Mouse (Mus musculus) forebrain, embryonic 12.5 days (tissue): Measurements from ENCODE around the gene Triobp. TPM values are rescaled to one million over a fixed set of nuclear protein-coding genes. Genes with fewer than 3 reads are reported as not detected.
A peak's percentile ranks its signal among the peaks of the same experiment; 100 is the strongest.

Source experiments
- ATAC-seq: fragments of 200-750 bp; cut with Nextera tagmentation; 2 replicates; pipeline ENCODE4 v1.8.0; 2017; ENCODE audit warnings: moderate TSS enrichment; ENCODE audit not compliant: low FRiP score
- H3K27ac ChIP-seq: fragments of 300-500 bp; sonication (generic); 2 replicates; pipeline ENCODE4 v1.5.1; 2016; ENCODE audit warnings: mild to moderate bottlenecking
- H3K27me3 ChIP-seq: fragments of 300-500 bp; sonication (generic); 2 replicates; pipeline ENCODE4 v1.6.1; 2016; ENCODE audit warnings: mild to moderate bottlenecking
- H3K36me3 ChIP-seq: fragments of 300-500 bp; sonication (generic); replicated peaks from 2 replicates; pipeline ENCODE4 v1.6.1; 2016; ENCODE audit warnings: mild to moderate bottlenecking
- H3K4me1 ChIP-seq: fragments of 300-500 bp; sonication (generic); 2 replicates; pipeline ENCODE4 v1.6.1; 2016
- H3K4me2 ChIP-seq: fragments of 300-500 bp; sonication (generic); 2 replicates; pipeline ENCODE4 v1.6.1; 2016; ENCODE audit warnings: mild to moderate bottlenecking, moderate library complexity
- H3K4me3 ChIP-seq: fragments of 300-500 bp; sonication (generic); replicated peaks from 2 replicates; pipeline ENCODE4 v1.5.1; 2016; ENCODE audit warnings: mild to moderate bottlenecking
- H3K9ac ChIP-seq: fragments of 300-500 bp; sonication (generic); 2 replicates; pipeline ENCODE4 v1.6.1; 2016; ENCODE audit warnings: mild to moderate bottlenecking
- H3K9me3 ChIP-seq: fragments of 300-500 bp; sonication (generic); 2 replicates; pipeline ENCODE4 v1.6.1; 2016
- WGBS: fragments of 180-500 bp; shearing (Covaris S2); methylation state at CpG from one replicate; pipeline ENCODE4 v1.1.7; 2016; 5-methylcytosine and 5-hydroxymethylcytosine counted together
- polyA plus RNA-seq: library from polyadenylated mRNA; unstranded; fragments of >200 nt; fragmentation: Nextera tagmentation; extraction: Ambion mirVana; gene quantifications from 2 replicates; pipeline ENCODE4 v1.2.1, GENCODE M21; 2016

Gene Triobp
- polyA plus RNA-seq, 1 experiment from 2014 or later: 40.4 TPM

- ATAC-seq: no peak
- Histone ChIP-seq H3K9ac (no peak overlapping the region), H3K4me2 (no peak overlapping the region), H3K27me3 (no peaks in the 10 kb centered on the region), H3K9me3 (no peaks in the 10 kb centered on the region), H3K4me3 (no peak overlapping the region), H3K4me1 (peaks cover 12% of the 10 kb centered on the region), H3K36me3 (no peaks in the 10 kb centered on the region), H3K27ac (no peak overlapping the region)
- WGBS: 74% methylated on average over 7 of the region's 7 CpGs
Observed at GRCm38 (mm10) chr15:79013382-79013781, 65.9 kb downstream of the Triobp start.

- no peak overlapping the region for H3K4me3 ChIP-seq
- H3K4me1 ChIP-seq: peaks cover 13% of the 10 kb centered on the region; the same call in 1 of the 2 replicates
- H3K4me2 ChIP-seq: no peak overlapping the region
- H3K27me3 ChIP-seq: no peaks in the 10 kb centered on the region
- no peak for ATAC-seq
- no peak overlapping the region for H3K9ac ChIP-seq
- 48% methylated on average over 4 of the region's 4 CpGs for WGBS
- no peaks in the 10 kb centered on the region for H3K36me3 ChIP-seq
- H3K27ac ChIP-seq: no peak overlapping the region
- no peaks in the 10 kb centered on the region for H3K9me3 ChIP-seq
Observed at GRCm38 (mm10) chr15:79018191-79018590, 70.7 kb downstream of the Triobp start.

GRCm38 (mm10) chr15:79018886-79019285 is 71.4 kb downstream of the Triobp start:
- Histone ChIP-seq H3K9me3 (no peaks in the 10 kb centered on the region), H3K4me2 (no peak overlapping the region), H3K9ac (no peak overlapping the region), H3K4me1 (peaks cover 9% of the 10 kb centered on the region; the same call in 1 of the 2 replicates), H3K27me3 (peaks cover 2% of the 10 kb centered on the region; the same call in 1 of the 2 replicates), H3K27ac (no peak overlapping the region), H3K36me3 (no peaks in the 10 kb centered on the region), H3K4me3 (no peak overlapping the region)
- ATAC-seq: no peak
- WGBS: 72% methylated on average over 3 of the region's 3 CpGs

- WGBS: 77% methylated on average over 10 of the region's 10 CpGs
- Histone ChIP-seq H3K4me2 (no peak overlapping the region), H3K27ac (no peak overlapping the region), H3K27me3 (peaks cover 18% of the 10 kb centered on the region; the same call in 1 of the 2 replicates), H3K9ac (no peak overlapping the region), H3K36me3 (no peaks in the 10 kb centered on the region), H3K4me1 (peaks cover 27% of the 10 kb centered on the region), H3K4me3 (no peak overlapping the region), H3K9me3 (no peaks in the 10 kb centered on the region)
- no peak for ATAC-seq
Observed at GRCm38 (mm10) chr15:79022671-79023230, 75.2 kb downstream of the Triobp start.

GRCm38 (mm10) chr15:79023366-79023765 is 75.8 kb downstream of the Triobp start:
- ATAC-seq: no peak
- Histone ChIP-seq H3K4me1 (peaks cover 28% of the 10 kb centered on the region), H3K27ac (no peak overlapping the region), H3K36me3 (no peaks in the 10 kb centered on the region), H3K4me2 (no peak overlapping the region), H3K27me3 (peaks cover 18% of the 10 kb centered on the region; the same call in 1 of the 2 replicates), H3K9me3 (no peaks in the 10 kb centered on the region), H3K4me3 (no peak overlapping the region), H3K9ac (peak overlapping the region; percentile 21; the same call in 1 of the 2 replicates)
- 55% methylated on average over 1 of the region's 1 CpGs for WGBS

GRCm38 (mm10) chr15:79025687-79026308 is 78.3 kb downstream of the Triobp start:
- 10% methylated on average over 16 of the region's 18 CpGs for WGBS
- H3K36me3 ChIP-seq: no peaks in the 10 kb centered on the region
- H3K4me3 ChIP-seq: peak overlapping the region; percentile 5; the same call in 1 of the 2 replicates
- peak overlapping the region; percentile 49; the same call in 1 of the 2 replicates for H3K9ac ChIP-seq
- H3K27ac ChIP-seq: no peak overlapping the region
- no peaks in the 10 kb centered on the region for H3K9me3 ChIP-seq
- H3K4me2 ChIP-seq: peak overlapping the region; percentile 39
- ATAC-seq: no peak
- peaks cover 18% of the 10 kb centered on the region; the same call in 1 of the 2 replicates for H3K27me3 ChIP-seq
- peaks cover 46% of the 10 kb centered on the region for H3K4me1 ChIP-seq

GRCm38 (mm10) chr15:79026511-79027290 is 79.2 kb downstream of the Triobp start:
- Histone ChIP-seq H3K4me1 (peaks cover 55% of the 10 kb centered on the region), H3K4me3 (no peak overlapping the region), H3K9ac (no peak overlapping the region), H3K4me2 (peak overlapping the region; percentile 96), H3K36me3 (no peaks in the 10 kb centered on the region), H3K9me3 (no peaks in the 10 kb centered on the region), H3K27me3 (peaks cover 18% of the 10 kb centered on the region; the same call in 1 of the 2 replicates), H3K27ac (no peak overlapping the region)
- WGBS: 52% methylated on average over 14 of the region's 14 CpGs
- ATAC-seq: no peak

GRCm38 (mm10) chr15:79027291-79028205 is 80.0 kb downstream of the Triobp start:
- Histone ChIP-seq H3K9me3 (no peaks in the 10 kb centered on the region), H3K27me3 (peaks cover 18% of the 10 kb centered on the region; the same call in 1 of the 2 replicates), H3K9ac (peak overlapping the region; percentile 100), H3K4me2 (peak overlapping the region; percentile 96), H3K36me3 (no peaks in the 10 kb centered on the region), H3K27ac (peak overlapping the region; percentile 96), H3K4me3 (peak overlapping the region; percentile 69), H3K4me1 (peaks cover 61% of the 10 kb centered on the region)
- ATAC-seq: peak; percentile 28; the same call in 1 of the 2 replicates
- WGBS: 7% methylated on average over 34 of the region's 46 CpGs

- Histone ChIP-seq H3K9ac (peak within 1 kb of the TSS; percentile 100), H3K9me3 (no peaks in the 10 kb centered on the region), H3K4me1 (peaks cover 58% of the 10 kb centered on the region), H3K27me3 (peaks cover 18% of the 10 kb centered on the region; the same call in 1 of the 2 replicates), H3K36me3 (no peaks in the 10 kb centered on the region), H3K4me2 (peak within 1 kb of the TSS; percentile 96), H3K4me3 (peak within 1 kb of the TSS; percentile 69), H3K27ac (peak within 1 kb of the TSS; percentile 96)
- under 1% methylated on average over 57 of the region's 58 CpGs for WGBS
- peak; percentile 85 for ATAC-seq
Observed at GRCm38 (mm10) chr15:79028237-79028738, 80.8 kb downstream of the Triobp start, which contains the start of gene H1f0. H1f0 (plus strand) TSS chr15:79028450.

- whole genome bisulfite sequencing: 37% methylated on average over 16 of the region's 16 CpGs
- ATAC-seq: no peak; the same call in 1 of the 2 replicates
- peak overlapping the region; percentile 96 for H3K4me2 ChIP-seq
- no peaks in the 10 kb centered on the region for H3K9me3 ChIP-seq
- H3K36me3 ChIP-seq: no peaks in the 10 kb centered on the region
- peak overlapping the region; percentile 69 for H3K4me3 ChIP-seq
- H3K9ac ChIP-seq: peak overlapping the region; percentile 100
- peaks cover 58% of the 10 kb centered on the region for H3K4me1 ChIP-seq
- peaks cover 15% of the 10 kb centered on the region; the same call in 1 of the 2 replicates for H3K27me3 ChIP-seq
- H3K27ac ChIP-seq: peak overlapping the region; percentile 96
Observed at GRCm38 (mm10) chr15:79028823-79029484, 81.4 kb downstream of the Triobp start.
